Mouse (Mus musculus) bone marrow, adult 2 months (tissue): ENCODE measurements at regions not wholly inside any gene's neighbourhood (a gene's known extent, or its start where the extent isn't known, plus 50 kb on each side); places are given as distances from the start of the nearest gene placed in this dataset.

Experiments
- CTCF ChIP-seq: fragments of 200-500 bp; IDR thresholded peaks from 2 replicates; pipeline ENCODE4 v1.5.1; 2011; ENCODE audit warnings: low read length, control low read depth; ENCODE audit not compliant: control insufficient read depth, insufficient read depth
- POLR2A ChIP-seq: fragments of 200-500 bp; IDR thresholded peaks from 2 replicates; pipeline ENCODE4 v1.6.1; 2011; ENCODE audit warnings: low read depth, mild to moderate bottlenecking, control low read depth, low read length, borderline replicate concordance; ENCODE audit not compliant: control insufficient read depth

DNA sequence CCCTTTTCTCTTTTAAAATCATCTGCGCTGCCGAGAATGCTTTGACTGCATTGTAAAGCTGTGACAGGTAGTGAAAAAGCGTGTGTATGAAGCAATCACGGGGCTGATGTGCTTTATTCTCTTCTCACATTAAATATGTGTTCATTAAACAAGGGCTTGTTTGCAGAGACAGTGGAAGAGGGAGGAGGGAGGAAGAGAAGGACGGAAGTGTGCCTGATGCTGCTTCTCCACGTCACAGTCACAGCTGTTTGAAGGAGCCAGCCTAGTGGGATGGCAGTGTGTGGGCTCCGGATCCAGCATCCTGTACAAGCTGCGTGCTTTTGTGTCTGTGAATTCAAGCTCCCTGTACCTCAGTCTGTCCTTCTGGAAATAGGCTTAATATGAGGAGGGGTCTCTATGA lies 664.7 kb downstream of the Bcl11a start:
- TF ChIP-seq POLR2A, result no peak
- no peak for TF ChIP-seq CTCF
